Mouse (Mus musculus) liver, embryonic 14.5 days (tissue): ENCODE results near the gene Sugct.

ENCODE experiments used
- CTCF ChIP-seq: IDR thresholded peaks from 2 replicates; pipeline ENCODE4 v1.5.1; 2016; ENCODE audit warnings: antibody characterized with exemption, low read depth, control low read depth
- EP300 ChIP-seq: IDR thresholded peaks from 2 replicates; pipeline ENCODE4 v1.6.1; 2016; ENCODE audit warnings: antibody characterized with exemption, low read depth

DNA sequence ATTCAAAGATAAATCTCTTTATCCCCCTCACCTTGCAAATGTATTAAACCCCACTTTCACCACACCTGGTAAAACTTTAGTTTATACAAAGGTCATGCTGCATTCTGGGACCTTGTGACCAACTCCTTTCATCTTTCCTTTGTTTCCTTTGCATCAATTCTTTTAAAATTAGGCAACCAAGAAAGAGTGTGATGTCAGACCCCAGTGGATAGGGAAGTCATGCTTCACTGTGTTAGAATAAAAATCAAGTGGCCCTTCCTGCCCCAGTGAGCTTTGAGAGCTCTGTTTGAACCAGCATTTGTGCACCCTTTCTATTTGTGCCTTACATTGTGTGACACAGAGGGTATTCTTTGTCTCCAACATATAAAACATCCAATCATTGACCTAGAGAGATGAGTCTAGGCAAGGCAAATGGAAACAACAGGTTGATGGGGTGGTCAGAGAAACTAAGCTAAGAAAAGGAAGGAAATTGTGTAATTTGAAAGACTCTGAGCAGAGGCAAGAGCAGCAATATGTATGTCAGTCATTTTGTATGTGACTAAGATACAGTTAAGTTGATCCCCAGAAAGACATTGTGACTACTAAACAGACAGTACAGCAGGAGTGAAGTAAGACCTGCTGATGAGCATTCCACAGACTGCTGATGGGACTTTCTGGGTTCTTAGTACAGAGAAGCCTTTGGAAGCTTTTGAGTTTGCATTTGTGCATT lies 797.1 kb downstream of the Sugct start:
- TF ChIP-seq CTCF (no peak), EP300 (no peak)
